Mouse (Mus musculus) left cerebral cortex, adult 11 months (tissue): ENCODE data around the gene Gm13083.
"Not testable (repeated sequence)": the region's sequence is repeated elsewhere in the genome, so short reads cannot be mapped to it uniquely, and the experiment has no call there.

ENCODE experiments used
- DNase-seq: peaks from one replicate; pipeline ENCODE4 v3.0.0; 2022; ENCODE audit warnings: low spot score

Gene Gm13083

DNA sequence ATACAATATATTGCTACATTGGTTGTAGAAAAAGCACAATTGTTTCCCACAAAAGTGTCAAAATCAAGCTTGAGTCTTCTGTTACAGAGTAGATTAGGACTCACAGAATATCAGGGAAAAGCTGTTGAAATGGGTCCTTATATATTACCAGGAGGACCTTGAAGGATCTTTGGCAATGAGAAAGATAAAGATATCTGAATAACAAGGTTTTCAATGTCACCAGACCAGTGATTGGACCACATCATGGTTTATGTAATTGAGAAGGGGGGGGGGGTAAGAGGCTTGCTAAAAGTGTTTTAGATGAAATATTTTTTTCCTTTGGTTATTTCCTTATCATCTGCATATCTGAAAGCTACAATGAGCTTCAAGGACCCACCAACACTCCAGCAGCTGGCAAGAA is at the start of gene Gm13083:
Gm13083 (plus strand) TSS at position 301 of the 400 bp plus-strand sequence.
- DNase-seq = not testable (repeated sequence)

DNA sequence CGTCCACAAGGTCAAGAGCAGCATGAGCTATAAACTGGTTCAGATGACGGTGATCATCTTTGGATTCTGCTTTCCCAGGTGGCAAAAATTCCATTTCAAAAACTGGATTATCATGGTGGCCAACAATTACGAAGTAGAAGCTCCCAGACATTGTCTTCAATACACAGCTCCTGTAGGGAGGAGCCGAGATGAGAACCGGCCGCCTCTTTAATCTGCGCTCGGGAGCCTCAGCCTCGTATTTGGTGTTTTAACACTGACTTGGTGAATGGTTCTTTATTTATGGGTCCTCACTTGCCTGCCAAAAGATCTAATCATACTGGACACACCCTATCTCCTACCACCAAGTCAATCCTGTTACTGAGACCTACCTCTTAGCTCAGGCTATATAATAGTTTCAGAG is 2.9 kb upstream of the Gm13083 start:
- DNase-seq = not testable (repeated sequence)

DNA sequence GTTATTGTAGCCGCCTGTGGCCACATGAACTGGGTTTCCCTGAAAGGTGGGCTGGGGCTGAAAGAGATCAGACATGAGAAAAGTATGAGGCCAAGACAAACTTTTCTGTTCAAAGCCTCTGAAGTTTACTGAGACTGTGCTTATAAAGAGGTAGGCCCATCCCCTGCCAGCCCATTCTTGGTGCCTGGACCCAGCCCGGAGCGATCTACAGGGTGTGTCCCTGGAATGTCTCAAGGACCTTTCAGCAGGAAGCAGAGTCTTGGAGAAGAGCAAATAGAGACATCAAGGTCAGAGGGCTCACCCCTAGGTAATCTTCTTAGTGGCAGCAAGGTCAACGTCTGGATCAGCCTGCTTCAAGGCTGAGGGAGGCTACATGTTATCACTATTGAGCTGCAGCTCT is 3.3 kb downstream of the Gm13083 start:
- not testable (repeated sequence) for DNase-seq

DNA sequence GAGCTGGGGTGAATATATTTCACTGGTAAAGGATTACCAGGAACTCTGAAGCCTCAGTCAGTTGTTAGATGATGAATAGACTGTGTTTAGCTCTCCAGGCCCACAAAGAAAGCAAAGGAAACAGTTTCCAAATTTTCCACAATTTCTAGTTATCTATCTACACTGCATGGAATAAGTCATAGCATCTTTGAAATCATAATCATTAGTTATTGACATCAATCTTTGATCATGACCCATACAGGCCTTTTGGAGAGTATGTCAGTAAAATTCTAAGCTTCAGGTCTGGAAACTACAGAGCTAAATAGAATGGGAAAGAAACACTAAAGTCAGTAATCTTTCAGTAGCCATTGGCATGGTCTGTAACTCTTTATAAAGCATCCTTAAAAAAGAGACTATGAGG is 42.3 kb downstream of the Gm13083 start, which contains the start of gene Gm13088:
Gm13088 (minus strand) TSS at position 101 of the 400 bp plus-strand sequence.
- DNase-seq = not testable (repeated sequence)
